Mouse (Mus musculus) midbrain, embryonic 13.5 days (tissue): ENCODE data around the gene Olig2. TPM values are rescaled to one million over a fixed set of nuclear protein-coding genes. Genes with fewer than 3 reads are reported as not detected.

Experiments used
- ATAC-seq: fragments of 200-750 bp; cut with Nextera tagmentation; 2 replicates; pipeline ENCODE4 v1.8.0; 2017; ENCODE audit warnings: mild to moderate bottlenecking, moderate TSS enrichment, moderate library complexity
- H3K27ac ChIP-seq: fragments of 300-500 bp; sonication (generic); 2 replicates; pipeline ENCODE4 v1.5.1; 2015; ENCODE audit warnings: inconsistent platforms, mild to moderate bottlenecking, moderate library complexity
- H3K27me3 ChIP-seq: fragments of 300-500 bp; sonication (generic); 2 replicates; pipeline ENCODE4 v1.6.1; 2015; ENCODE audit warnings: mild to moderate bottlenecking, inconsistent platforms
- H3K36me3 ChIP-seq: fragments of 300-500 bp; sonication (generic); 2 replicates; pipeline ENCODE4 v1.6.1; 2015; ENCODE audit warnings: mild to moderate bottlenecking, inconsistent platforms
- H3K4me1 ChIP-seq: fragments of 300-500 bp; sonication (generic); replicated peaks from 2 replicates; pipeline ENCODE4 v1.6.1; 2015; ENCODE audit warnings: inconsistent platforms
- H3K4me2 ChIP-seq: fragments of 300-500 bp; sonication (generic); replicated peaks from 2 replicates; pipeline ENCODE4 v1.6.1; 2015; ENCODE audit warnings: moderate library complexity, mild to moderate bottlenecking, inconsistent platforms
- H3K4me3 ChIP-seq: fragments of 300-500 bp; sonication (generic); replicated peaks from 2 replicates; pipeline ENCODE4 v1.5.1; 2015; ENCODE audit warnings: mild to moderate bottlenecking, inconsistent platforms
- H3K9ac ChIP-seq: fragments of 300-500 bp; sonication (generic); replicated peaks from 2 replicates; pipeline ENCODE4 v1.6.1; 2015; ENCODE audit warnings: mild to moderate bottlenecking, inconsistent platforms
- H3K9me3 ChIP-seq: fragments of 300-500 bp; sonication (generic); 2 replicates; pipeline ENCODE4 v1.6.1; 2016; ENCODE audit warnings: mild to moderate bottlenecking, inconsistent platforms
- WGBS: fragments of 180-500 bp; shearing (Covaris S2); methylation state at CpG from one replicate; pipeline ENCODE4 v1.1.7; 2015; 5-methylcytosine and 5-hydroxymethylcytosine counted together
- polyA plus RNA-seq: library from polyadenylated mRNA; unstranded; fragments of >200 nt; fragmentation: Nextera tagmentation; extraction: Ambion mirVana; gene quantifications from 2 replicates; pipeline ENCODE4 v1.2.1, GENCODE M21; 2015

The Olig2 gene
- polyA plus RNA-seq, 1 experiment from 2014 or later: 2.8 TPM

- ATAC-seq: no peak
- H3K9ac ChIP-seq: no peak overlapping the region
- no peak overlapping the region for H3K27ac ChIP-seq
- no peak overlapping the region for H3K4me2 ChIP-seq
- H3K4me1 ChIP-seq: peaks cover 27% of the 10 kb centered on the region
- H3K4me3 ChIP-seq: no peak overlapping the region
- peaks cover 2% of the 10 kb centered on the region; the same call in 1 of the 2 replicates for H3K9me3 ChIP-seq
- 80% methylated on average over 6 of the region's 6 CpGs for WGBS
- no peaks in the 10 kb centered on the region for H3K36me3 ChIP-seq
- peaks cover 100% of the 10 kb centered on the region for H3K27me3 ChIP-seq
Measured at GRCm38 (mm10) chr16:91217948-91218347, 7.3 kb upstream of the Olig2 start.

DNA sequence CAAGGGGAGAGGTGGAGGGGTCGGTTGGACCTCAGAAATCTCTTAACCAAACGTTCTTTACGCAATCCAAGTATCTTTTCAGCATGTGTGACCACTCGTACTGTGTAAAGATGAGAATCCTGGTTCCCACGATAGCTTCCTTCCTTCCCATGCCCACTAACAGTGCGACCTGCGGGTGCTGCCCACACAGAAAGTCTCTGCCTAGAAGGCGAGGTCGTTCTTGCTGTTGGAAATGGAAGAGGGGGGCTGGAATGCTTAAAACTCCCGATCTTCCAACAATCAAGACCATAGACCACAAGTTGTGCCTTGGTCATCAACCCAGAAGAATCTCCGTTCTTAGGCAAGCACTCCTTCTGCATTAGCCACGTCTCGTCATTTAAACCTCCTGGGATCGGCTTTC is 6.0 kb upstream of the Olig2 start:
- H3K36me3 ChIP-seq: no peaks in the 10 kb centered on the region
- no peak overlapping the region for H3K4me2 ChIP-seq
- H3K27ac ChIP-seq: no peak overlapping the region
- peaks cover 37% of the 10 kb centered on the region for H3K4me1 ChIP-seq
- peaks cover 100% of the 10 kb centered on the region for H3K27me3 ChIP-seq
- H3K4me3 ChIP-seq: no peak overlapping the region
- no peak for ATAC-seq
- H3K9me3 ChIP-seq: peaks cover 2% of the 10 kb centered on the region; the same call in 1 of the 2 replicates
- 13% methylated on average over 14 of the region's 14 CpGs for WGBS
- H3K9ac ChIP-seq: no peak overlapping the region

DNA sequence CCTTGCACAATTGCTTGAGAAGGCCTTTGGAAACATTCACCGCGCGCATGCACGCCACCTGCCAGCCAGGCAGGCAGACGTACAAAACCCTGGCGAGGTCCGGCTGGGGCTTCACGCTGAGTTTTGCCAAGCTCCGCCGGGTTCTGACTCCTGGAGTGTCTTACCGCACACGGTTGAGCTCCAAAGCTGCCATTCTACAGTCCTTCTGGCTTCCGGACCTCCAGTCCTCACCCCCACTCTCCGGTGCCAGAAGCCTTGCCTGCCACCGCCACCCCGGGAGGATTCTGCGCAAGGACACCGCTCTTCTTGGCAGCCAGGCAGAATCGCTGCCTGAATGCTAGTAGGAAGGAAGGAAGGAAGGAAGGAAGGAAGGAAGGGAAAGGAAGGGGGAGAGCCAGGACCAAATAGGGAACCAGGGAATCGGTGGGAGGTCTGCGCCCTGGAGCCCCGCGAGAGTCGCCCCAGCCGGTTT is 3.0 kb upstream of the Olig2 start:
- peaks cover 65% of the 10 kb centered on the region for H3K4me1 ChIP-seq
- no peak for ATAC-seq

DNA sequence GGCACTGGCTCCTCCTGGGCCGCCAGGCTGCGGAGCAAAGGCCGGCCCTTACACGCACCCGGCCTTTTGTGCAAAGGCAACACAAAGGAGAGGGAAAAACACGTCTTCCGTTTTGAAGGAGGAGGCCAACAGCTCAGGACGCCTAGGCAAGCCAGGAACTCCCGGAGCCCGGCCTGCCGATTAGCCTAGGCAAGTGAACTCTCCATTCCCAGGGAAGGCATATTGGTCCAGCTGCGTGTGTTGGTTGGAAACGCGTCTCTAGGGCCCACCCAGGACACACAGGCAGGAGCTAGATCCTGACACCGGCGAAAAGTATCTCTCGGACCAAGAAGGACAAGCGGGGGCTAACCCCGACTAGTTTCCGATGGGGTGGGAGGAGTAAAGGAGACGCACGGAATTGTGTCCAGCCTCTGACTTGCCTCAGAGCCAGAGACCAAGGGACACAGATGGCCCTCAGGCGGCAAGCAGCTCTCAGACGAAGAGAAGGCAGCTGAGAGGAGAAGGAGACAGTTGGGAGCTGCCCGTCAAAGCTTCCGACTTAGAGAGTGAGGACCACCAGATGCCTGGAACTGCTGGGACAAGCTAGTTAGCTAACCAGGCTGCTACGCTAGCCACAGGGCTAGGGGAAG is 2.5 kb upstream of the Olig2 start:
- 0% methylated on average over 27 of the region's 27 CpGs for WGBS
- Histone ChIP-seq H3K27ac (0 out of 2 replicates have a peak overlapping the region, but pooled peaks have one; percentile 39), H3K9me3 (peaks cover 2% of the 10 kb centered on the region; the same call in 1 of the 2 replicates), H3K4me1 (peaks cover 69% of the 10 kb centered on the region), H3K36me3 (no peaks in the 10 kb centered on the region), H3K4me3 (peak overlapping the region; percentile 25), H3K27me3 (peaks cover 100% of the 10 kb centered on the region), H3K4me2 (peak overlapping the region; percentile 50), H3K9ac (peak overlapping the region; percentile 53; the same call in 1 of the 2 replicates)
- peak; percentile 21; the same call in 1 of the 2 replicates for ATAC-seq

More for the DNA sequence above, 3.0 kb upstream of the Olig2 start:
- Histone ChIP-seq H3K4me3 (peak overlapping the region; percentile 25), H3K9ac (peak overlapping the region; percentile 53; the same call in 1 of the 2 replicates), H3K4me2 (peak overlapping the region; percentile 50), H3K9me3 (peaks cover 2% of the 10 kb centered on the region; the same call in 1 of the 2 replicates), H3K27me3 (peaks cover 100% of the 10 kb centered on the region), H3K36me3 (no peaks in the 10 kb centered on the region), H3K27ac (0 out of 2 replicates have a peak overlapping the region, but pooled peaks have one; percentile 39)
- 0% methylated on average over 25 of the region's 25 CpGs for WGBS

GRCm38 (mm10) chr16:91223327-91224067 is 1.8 kb upstream of the Olig2 start:
- Histone ChIP-seq H3K9me3 (no peaks in the 10 kb centered on the region), H3K4me2 (peak overlapping the region; percentile 50), H3K9ac (0 out of 2 replicates have a peak overlapping the region, but pooled peaks have one; percentile 53), H3K4me1 (peaks cover 72% of the 10 kb centered on the region), H3K36me3 (no peaks in the 10 kb centered on the region), H3K27ac (no peak overlapping the region), H3K27me3 (peaks cover 100% of the 10 kb centered on the region), H3K4me3 (peak overlapping the region; percentile 25)
- ATAC-seq: no peak
- WGBS: 2% methylated on average over 35 of the region's 35 CpGs

GRCm38 (mm10) chr16:91224068-91224402 is 1.2 kb upstream of the Olig2 start:
- H3K9ac ChIP-seq: no peak overlapping the region
- ATAC-seq: no peak
- WGBS: 5% methylated on average over 10 of the region's 10 CpGs
- H3K9me3 ChIP-seq: no peaks in the 10 kb centered on the region
- H3K27ac ChIP-seq: no peak overlapping the region
- peaks cover 100% of the 10 kb centered on the region for H3K27me3 ChIP-seq
- H3K4me2 ChIP-seq: no peak overlapping the region
- H3K36me3 ChIP-seq: no peaks in the 10 kb centered on the region
- H3K4me1 ChIP-seq: peaks cover 77% of the 10 kb centered on the region
- H3K4me3 ChIP-seq: no peak overlapping the region

DNA sequence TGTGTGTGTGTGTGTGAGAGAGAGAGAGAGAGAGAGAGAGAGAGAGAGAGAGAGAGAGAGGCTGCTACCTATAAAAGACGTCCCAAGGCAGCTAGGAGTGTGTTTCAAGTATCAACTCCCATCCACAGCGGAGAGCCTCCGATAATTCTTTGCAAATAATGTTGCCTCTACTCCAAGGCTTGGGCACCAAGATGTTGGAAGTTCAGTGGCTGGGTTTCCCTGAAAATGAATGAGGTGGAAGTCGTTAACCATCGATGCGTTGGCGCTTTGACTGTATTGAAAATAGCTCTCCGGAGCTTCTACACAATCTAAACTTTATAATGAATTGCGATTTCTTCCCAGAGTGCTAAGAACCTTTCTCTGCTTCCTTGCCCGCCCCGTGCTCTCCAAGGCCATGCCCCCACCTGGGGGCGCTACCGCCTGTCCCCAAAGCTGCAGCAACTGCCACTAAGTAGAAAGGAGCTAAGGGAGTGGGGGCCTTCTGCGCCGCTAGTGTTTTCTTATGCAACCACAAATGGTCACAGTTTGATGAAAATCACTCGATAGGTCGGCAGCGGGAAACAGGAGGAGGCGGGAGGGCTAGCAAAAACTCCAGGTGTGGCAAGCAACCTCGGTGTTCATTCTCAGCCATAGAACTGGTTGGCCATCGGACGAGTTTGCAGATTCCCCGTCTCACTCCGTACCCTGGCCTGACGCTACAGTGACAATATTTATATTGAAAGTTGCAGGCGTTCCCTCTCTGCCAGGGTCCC is 600 bp upstream of the Olig2 start:
- no peak overlapping the region for H3K27ac ChIP-seq
- peak overlapping the region; percentile 49 for H3K4me2 ChIP-seq
- H3K9ac ChIP-seq: peak overlapping the region; percentile 23; the same call in 1 of the 2 replicates
- H3K27me3 ChIP-seq: peaks cover 100% of the 10 kb centered on the region
- no peaks in the 10 kb centered on the region for H3K9me3 ChIP-seq
- H3K4me1 ChIP-seq: peaks cover 76% of the 10 kb centered on the region
- peak overlapping the region; percentile 34 for H3K4me3 ChIP-seq
- no peak for ATAC-seq
- H3K36me3 ChIP-seq: no peaks in the 10 kb centered on the region
- 2% methylated on average over 26 of the region's 26 CpGs for WGBS

- H3K27ac ChIP-seq: no peak overlapping the region
- ATAC-seq: no peak
- peaks cover 68% of the 10 kb centered on the region for H3K4me1 ChIP-seq
- peak overlapping the region; percentile 30 for H3K9ac ChIP-seq
- WGBS: under 1% methylated on average over 60 of the region's 60 CpGs
- peak overlapping the region; percentile 49 for H3K4me2 ChIP-seq
- H3K4me3 ChIP-seq: peak overlapping the region; percentile 34
- H3K36me3 ChIP-seq: no peaks in the 10 kb centered on the region
- no peaks in the 10 kb centered on the region for H3K9me3 ChIP-seq
- H3K27me3 ChIP-seq: peaks cover 100% of the 10 kb centered on the region
Measured at GRCm38 (mm10) chr16:91226038-91226882, 1.0 kb downstream of the Olig2 start.

DNA sequence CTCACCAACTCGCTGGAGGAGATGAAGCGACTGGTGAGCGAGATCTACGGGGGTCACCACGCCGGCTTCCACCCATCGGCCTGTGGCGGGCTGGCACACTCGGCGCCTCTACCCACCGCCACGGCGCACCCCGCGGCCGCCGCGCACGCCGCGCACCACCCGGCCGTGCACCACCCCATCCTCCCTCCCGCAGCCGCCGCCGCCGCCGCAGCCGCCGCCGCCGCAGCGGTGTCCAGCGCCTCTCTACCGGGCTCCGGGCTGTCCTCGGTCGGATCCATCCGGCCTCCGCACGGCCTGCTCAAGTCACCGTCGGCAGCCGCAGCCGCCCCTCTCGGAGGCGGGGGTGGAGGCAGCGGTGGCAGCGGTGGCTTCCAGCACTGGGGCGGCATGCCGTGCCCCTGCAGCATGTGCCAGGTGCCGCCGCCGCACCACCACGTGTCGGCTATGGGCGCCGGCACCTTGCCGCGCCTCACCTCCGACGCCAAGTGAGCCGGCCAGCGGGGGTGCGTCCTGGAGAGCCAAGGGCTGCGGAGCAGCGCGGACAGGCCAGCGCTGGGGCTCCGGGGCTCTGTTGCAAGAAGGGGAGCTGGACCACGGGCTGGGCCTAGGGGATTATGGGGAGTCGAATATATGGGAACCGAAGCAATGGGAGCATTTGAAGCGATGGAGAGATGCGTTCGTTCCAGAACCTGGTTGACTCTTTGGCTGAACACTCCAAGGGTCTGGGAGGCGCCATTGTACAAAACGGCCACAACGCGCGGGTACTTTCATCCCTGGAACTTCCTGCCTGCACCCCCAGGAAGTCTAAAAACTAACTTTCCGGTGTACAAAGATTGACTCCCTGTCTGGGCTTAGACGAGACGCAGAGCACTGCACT is 1.9 kb downstream of the Olig2 start:
- Histone ChIP-seq H3K4me2 (peak overlapping the region; percentile 49), H3K27me3 (peaks cover 100% of the 10 kb centered on the region), H3K9me3 (no peaks in the 10 kb centered on the region), H3K4me1 (peaks cover 67% of the 10 kb centered on the region), H3K36me3 (no peaks in the 10 kb centered on the region), H3K4me3 (peak overlapping the region; percentile 34), H3K27ac (no peak overlapping the region), H3K9ac (peak overlapping the region; percentile 30)
- no peak for ATAC-seq
- WGBS: under 1% methylated on average over 77 of the region's 85 CpGs

DNA sequence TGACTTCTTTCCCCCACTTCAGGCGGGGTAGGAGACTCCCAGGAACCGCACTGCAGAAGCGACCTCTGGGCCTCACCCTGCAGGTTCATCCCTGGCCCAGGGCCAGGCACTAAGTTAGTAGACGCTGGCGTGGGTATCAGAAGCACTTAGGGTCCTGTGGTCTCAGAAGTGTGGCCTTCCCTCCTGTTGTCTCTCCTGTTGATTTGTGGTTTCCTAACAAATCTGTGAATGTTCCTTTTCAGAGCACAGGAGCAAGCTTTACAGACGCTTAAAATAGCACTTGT is 2.4 kb downstream of the Olig2 start:
- Histone ChIP-seq H3K27me3 (peaks cover 100% of the 10 kb centered on the region), H3K4me3 (peak overlapping the region; percentile 34), H3K9me3 (no peaks in the 10 kb centered on the region), H3K9ac (0 out of 2 replicates have a peak overlapping the region, but pooled peaks have one; percentile 30), H3K4me1 (peaks cover 67% of the 10 kb centered on the region), H3K36me3 (no peaks in the 10 kb centered on the region), H3K27ac (no peak overlapping the region), H3K4me2 (peak overlapping the region; percentile 49)
- ATAC-seq: no peak
- WGBS: 0% methylated on average over 6 of the region's 6 CpGs
